8 mouse cellular contexts compared by ENCODE assay signal in genomic region chr8:105397747-105398146, GRCm38 (mm10). TPM values are rescaled to one million over a fixed set of nuclear protein-coding genes. Genes with fewer than 3 reads are reported as not detected.
A peak's percentile ranks its signal among the peaks of the same experiment; 100 is the strongest.
DNase-seq lines count a peak whose midpoint lies in the region; ATAC-seq lines count a peak whose summit lies in the region.

No protein-coding gene starts in this region.

- no peaks in the 10 kb centered on the region for H3K9me3 ChIP-seq in kidney, embryonic 15.5 days (replicated peaks)

- no peak overlapping the region for H3K27ac ChIP-seq in kidney, embryonic 15.5 days

- 26% methylated on average over 3 of the region's 3 CpGs for WGBS in kidney, embryonic 15.5 days

- no peaks in the 10 kb centered on the region for H3K36me3 ChIP-seq in kidney, embryonic 15.5 days

- 0 out of 2 replicates have a peak, but pooled peaks cover 3% of the 10 kb centered on the region for H3K4me1 ChIP-seq in kidney, embryonic 15.5 days

- DNase-seq in kidney, adult 11 months: peak; percentile 50
- peak; percentile 23 for DNase-seq in CD4-positive helper T cell, adult 2 months (ENCODE audit: low read depth, low spot score)
- DNase-seq in T-cell, adult 2 months (ENCODE audit: low spot score): peak; percentile 13
- peak; percentile 77 for DNase-seq in embryo, embryonic 11 days
- DNase-seq in layer of hippocampus, adult 9-11 months: peak; percentile 35
- peak; percentile 37 for DNase-seq in thymus, postnatal 0 days (ENCODE audit: low spot score)

- no peak for ATAC-seq in kidney, embryonic 15.5 days (replicated peaks; ENCODE audit: low FRiP score)
- ATAC-seq in inflammation-experienced regulatory T-cells, adult 6 months: no peak

- H3K4me3 ChIP-seq in kidney, embryonic 15.5 days (replicated peaks): no peak overlapping the region

- H3K27me3 ChIP-seq in kidney, embryonic 15.5 days: no peaks in the 10 kb centered on the region

- no peak overlapping the region for H3K4me2 ChIP-seq in kidney, embryonic 15.5 days

- H3K9ac ChIP-seq in kidney, embryonic 15.5 days: no peak overlapping the region

RNA-seq across cellular contexts. Expression of gene Kctd19, which starts 15.6 kb away (rescaled TPM):
- polyA plus RNA-seq in kidney, embryonic 15.5 days (2015; fragmentation: Nextera tagmentation; extraction: Ambion mirVana): not detected in 2 replicates
- 0.04 and 0.31 TPM in 2 replicates for polyA plus RNA-seq in thymus, postnatal 0 days (2015; fragmentation: Nextera tagmentation; extraction: Ambion mirVana)
- not detected for polyA plus RNA-seq in inflammation-experienced regulatory T-cells, adult 6 months (2017; shearing (Covaris generic))

RNA-seq across cellular contexts. Expression of gene Lrrc36, which starts 15.6 kb away (rescaled TPM):
- polyA plus RNA-seq in kidney, embryonic 15.5 days (2015; fragmentation: Nextera tagmentation; extraction: Ambion mirVana): 0.18 and 0.22 TPM in 2 replicates
- 0.28 and 0.47 TPM in 2 replicates for polyA plus RNA-seq in thymus, postnatal 0 days (2015; fragmentation: Nextera tagmentation; extraction: Ambion mirVana)
- polyA plus RNA-seq in inflammation-experienced regulatory T-cells, adult 6 months (2017; shearing (Covaris generic)): not detected

RNA-seq across cellular contexts. Expression of gene Plekhg4, which starts 24.7 kb away (rescaled TPM):
- polyA plus RNA-seq in kidney, embryonic 15.5 days (2015; fragmentation: Nextera tagmentation; extraction: Ambion mirVana): 0.39 and 0.50 TPM in 2 replicates
- 0.09 and 0.21 TPM in 2 replicates for polyA plus RNA-seq in thymus, postnatal 0 days (2015; fragmentation: Nextera tagmentation; extraction: Ambion mirVana)
- polyA plus RNA-seq in inflammation-experienced regulatory T-cells, adult 6 months (2017; shearing (Covaris generic)): under 1 TPM in 1 of 3 experiments, not detected in 2; 0.11 TPM

RNA-seq across cellular contexts. Expression of gene Slc9a5, which starts 49.1 kb away (rescaled TPM):
- 2.5 and 2.9 TPM in 2 replicates for polyA plus RNA-seq in kidney, embryonic 15.5 days (2015; fragmentation: Nextera tagmentation; extraction: Ambion mirVana)
- 0.48 and 0.60 TPM in 2 replicates for polyA plus RNA-seq in thymus, postnatal 0 days (2015; fragmentation: Nextera tagmentation; extraction: Ambion mirVana)
- 1 to 10 TPM in 1 of 3 experiments, under 1 TPM in 2; 0.28 to 1.3 (median 0.42) TPM for polyA plus RNA-seq in inflammation-experienced regulatory T-cells, adult 6 months (2017; shearing (Covaris generic))

RNA-seq across cellular contexts. Expression of gene Fhod1, which starts 50.0 kb away (rescaled TPM):
- polyA plus RNA-seq in kidney, embryonic 15.5 days (2015; fragmentation: Nextera tagmentation; extraction: Ambion mirVana): 3.5 TPM in 2 replicates
- polyA plus RNA-seq in thymus, postnatal 0 days (2015; fragmentation: Nextera tagmentation; extraction: Ambion mirVana): 0.85 and 1.1 TPM in 2 replicates
- polyA plus RNA-seq in inflammation-experienced regulatory T-cells, adult 6 months (2017; shearing (Covaris generic)): 1 to 10 TPM; 3.1 to 3.5 (median 3.2) TPM

Comparison
In these comparisons a context has a peak if more than half of its experiments do, and no peak if none do; other contexts are left out.
1. DNase-seq: peak in every context shown above with its lines; median percentile 77 in embryo, embryonic 11 days; 50 in kidney, adult 11 months; 37 in thymus, postnatal 0 days; 35 in layer of hippocampus, adult 9-11 months; 23 in CD4-positive helper T cell, adult 2 months; 13 in T-cell, adult 2 months.